Mouse (Mus musculus): Measurements from ENCODE around the gene Gabarapl1.
A peak's percentile ranks its signal among the peaks of the same experiment; 100 is the strongest.

Gene Gabarapl1

DNA sequence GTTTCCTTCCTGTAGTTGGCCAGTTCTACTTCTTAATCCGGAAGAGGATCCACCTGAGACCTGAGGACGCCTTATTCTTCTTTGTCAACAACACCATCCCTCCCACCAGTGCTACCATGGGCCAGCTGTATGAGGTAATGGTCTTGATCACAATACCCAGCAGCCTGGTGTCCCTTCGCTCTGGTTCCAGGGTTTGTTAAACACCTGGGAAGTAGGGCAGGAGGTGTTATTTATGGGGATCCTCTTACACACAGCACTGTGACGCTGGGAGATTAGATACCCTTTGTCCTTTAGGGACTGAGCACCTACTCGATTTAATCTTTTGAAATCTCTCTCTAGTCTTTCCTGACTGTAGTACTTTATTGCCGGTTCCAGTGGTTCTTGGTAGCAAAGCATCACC, 5.6 kb downstream of the Gabarapl1 start:
- no peak for DNase-seq

DNA sequence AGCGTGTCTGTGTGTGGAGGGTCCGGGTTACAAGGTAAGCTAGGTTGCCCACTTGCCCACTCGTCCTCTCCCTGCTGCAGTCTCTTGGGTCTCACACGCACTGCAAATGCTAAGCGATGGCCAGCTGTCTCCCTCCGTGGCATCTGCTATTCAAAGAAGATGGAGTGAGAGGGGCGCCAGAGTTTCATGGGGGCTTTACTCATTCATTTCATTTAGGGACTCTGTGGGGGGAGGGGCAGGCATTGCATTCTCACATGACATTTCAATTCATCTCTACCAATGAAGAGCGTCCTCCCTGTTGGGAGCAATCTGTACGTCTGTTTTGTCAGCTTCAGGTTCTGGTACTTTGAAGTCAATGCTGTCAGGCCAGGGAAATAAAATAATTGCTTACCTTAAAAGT, 9.0 kb downstream of the Gabarapl1 start:
- no peak for DNase-seq

DNA sequence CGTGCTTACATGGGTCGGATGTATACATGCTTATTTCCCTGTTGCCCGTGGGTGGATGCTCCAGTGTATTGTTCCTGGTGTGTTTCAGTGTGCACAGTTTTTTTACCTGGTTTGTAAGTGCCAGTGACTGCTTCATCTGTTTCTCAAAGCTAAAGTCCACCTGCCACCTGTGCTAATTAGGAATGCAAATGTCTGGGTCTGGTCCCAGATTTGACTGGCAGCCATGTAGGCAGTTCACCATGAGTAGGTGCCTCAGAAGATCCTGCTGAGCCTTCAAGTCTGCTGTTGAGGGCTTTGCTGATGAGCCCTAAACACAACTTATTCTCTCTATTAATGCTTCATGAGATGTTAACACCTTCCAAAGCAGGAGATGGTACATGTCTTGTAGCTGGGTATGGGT, 9.6 kb downstream of the Gabarapl1 start:
- DNase-seq, result no peak

- peak; percentile 57 for DNase-seq
Observed at GRCm38 (mm10) chr6:129543709-129544606, 11.0 kb downstream of the Gabarapl1 start.

- DNase-seq, result no peak
Observed at GRCm38 (mm10) chr6:129547277-129547676, 14.3 kb downstream of the Gabarapl1 start.

DNA sequence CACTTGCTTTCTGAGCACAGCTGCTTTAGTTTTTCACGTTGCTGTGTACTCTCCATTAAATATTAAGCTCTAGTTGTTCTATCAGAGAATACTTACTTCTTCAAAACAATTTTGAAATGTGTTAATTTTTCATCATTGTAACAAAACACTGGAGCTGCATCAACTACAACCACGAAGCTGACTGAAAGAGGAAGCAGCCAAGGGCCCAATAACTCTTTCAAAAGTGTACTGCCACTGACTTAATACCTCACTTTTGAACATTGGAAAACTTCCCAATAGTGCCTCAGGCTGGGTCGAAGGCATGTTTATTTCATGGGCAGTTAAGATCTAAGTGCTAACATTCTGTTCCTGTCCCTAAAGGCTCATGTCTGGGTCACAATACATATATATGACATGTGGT, 15.0 kb downstream of the Gabarapl1 start:
- no peak for DNase-seq

DNA sequence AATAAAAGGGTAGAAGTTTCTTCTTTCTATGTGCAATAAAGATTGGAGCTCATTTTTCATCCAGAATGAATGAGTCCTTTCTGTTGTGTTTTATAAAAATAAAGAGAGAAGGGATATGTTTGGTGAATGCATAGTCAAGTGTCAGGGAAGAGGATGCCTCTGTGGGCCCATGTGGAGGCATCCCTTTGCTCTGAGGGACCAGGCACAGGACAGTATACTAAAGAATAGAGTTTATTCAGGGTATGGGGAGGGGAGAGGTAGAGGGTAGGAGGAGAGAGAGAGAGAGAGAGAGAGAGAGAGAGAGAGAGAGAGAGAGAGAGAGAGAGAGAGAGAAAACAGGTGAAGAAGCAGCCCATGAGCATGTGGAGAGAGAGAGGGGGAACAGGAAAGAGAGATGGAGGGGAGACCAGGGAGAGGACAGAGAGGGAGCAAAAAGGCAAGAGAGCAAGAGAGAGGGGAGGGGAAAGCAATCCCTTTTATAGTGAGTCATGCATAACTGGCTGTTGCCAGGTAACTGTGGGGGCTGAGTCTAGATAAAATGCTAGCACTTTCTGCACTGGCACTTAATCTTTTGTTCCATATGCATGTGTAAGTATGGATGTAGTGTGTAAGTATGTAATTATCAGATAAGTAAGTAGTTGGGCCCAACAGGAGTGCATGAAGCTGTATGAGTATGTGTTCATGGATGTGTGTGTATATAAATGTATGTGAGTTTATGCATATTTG, 24.5 kb downstream of the Gabarapl1 start:
- DNase-seq, result no peak

DNA sequence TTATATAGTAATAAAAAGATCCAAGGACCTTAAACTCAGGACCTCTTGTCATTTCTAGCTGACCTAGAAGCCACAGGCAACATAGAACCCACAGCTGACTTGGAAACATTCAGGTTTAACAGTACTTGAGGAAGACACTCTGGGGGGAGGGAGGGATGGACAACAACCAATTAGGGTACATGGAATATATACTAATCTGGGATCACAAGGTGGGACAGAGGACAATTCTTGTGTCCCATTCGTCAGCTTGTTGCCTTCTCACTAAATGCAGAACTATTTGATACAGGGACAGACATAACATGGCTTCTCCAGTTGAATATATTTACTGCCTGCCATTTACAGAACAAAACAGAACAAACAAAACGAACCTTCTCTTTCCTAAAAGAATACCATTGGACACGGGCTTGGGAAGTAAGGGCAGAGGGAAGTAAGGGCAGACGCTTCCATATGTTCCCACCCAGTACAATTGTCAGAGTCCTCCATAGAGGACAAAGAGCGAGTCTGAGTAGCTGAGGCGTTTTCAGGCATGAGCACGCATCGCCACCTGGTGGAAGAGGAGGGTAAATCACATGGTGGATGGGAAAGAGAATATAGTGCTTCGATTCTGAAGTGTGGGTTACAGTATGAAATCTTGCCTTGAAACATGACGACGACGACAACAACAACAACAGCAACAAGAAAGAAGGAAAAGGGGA, 26.1 kb downstream of the Gabarapl1 start:
- DNase-seq, result peak; percentile 34

DNA sequence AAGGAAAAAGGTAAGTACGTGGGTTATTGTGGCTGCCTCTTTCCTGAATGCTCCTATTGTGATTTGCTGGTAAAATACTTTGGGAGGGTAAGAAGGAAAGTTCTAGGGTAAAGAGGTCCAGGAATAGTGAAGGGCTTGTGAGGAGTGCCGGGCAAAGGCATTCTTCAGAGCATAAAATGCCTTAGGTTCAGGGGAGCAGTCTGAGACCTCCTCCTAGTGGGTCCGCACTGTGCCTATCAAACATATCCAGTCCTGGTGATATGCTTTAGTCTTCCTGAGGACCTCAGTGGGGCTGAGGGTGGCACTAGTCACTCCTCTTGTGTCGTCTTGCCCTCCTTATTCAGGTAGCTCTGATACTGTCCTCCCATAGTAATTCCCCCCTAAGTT, 26.7 kb downstream of the Gabarapl1 start:
- DNase-seq, result no peak

DNA sequence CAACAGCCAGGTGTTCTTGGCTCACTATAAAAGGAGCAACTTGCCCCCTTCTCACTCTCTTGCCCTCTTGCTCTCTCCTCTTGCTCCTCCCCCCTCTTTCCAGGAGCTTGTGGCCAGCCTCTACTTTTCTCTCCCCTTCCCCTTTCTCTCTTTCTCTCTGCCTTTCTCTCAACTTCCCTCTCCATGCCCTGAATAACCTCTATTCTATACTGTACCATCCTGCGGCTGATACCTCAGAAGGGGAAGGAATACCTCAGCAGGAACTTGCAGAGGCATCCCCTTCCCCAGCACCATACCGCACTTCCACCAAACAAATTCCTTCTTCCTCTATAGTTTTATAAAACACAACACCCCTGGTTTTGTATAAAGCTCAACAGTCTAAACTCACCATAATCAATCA, 32.3 kb downstream of the Gabarapl1 start:
- DNase-seq, result no peak

GRCm38 (mm10) chr6:129575315-129575714, 42.4 kb downstream of the Gabarapl1 start:
- DNase-seq, result no peak

DNA sequence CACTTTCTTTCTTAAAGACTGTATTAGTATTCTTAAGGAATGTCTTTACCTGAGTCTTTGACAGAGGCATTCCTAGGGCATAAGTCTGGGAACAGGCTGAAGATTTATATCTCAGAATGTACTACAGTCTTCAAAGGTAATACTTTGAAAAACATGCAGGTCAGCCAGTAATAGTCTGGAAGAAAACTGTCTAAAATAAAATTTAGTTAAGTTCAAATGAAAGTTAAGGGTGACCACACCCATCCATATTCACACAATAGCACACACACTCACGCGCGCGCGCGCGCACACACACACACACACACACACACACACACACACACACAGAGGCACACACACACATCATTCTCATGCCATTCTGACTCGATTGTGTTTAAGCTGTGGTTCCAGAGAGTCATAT, 44.6 kb downstream of the Gabarapl1 start, which contains the start of gene Klre1:
Klre1 (plus strand) TSS at position 301 of the 400 bp plus-strand sequence.
- DNase-seq, result no peak

GRCm38 (mm10) chr6:129581274-129581673, 48.3 kb downstream of the Gabarapl1 start:
- DNase-seq, result no peak

DNA sequence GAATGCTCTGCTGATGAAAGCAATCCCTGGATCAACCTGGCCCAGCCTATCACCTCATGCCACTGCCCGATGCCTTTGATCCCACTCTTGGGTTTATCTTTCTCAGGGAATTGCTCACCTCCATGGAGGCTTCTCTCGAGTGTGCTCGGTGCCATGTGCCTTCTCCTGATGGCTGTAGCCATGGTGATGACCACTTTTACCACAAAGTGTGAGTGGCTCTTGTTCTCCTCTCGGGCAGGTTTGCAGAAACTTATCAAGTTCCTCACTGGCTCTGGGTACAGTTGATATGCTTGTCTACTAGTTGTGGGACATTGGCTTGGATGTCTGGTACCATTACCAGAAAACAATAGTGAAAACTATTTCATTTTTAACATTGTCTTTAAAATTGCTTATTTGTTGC, 48.9 kb downstream of the Gabarapl1 start:
- DNase-seq, result no peak

GRCm38 (mm10) chr6:129583014-129583413, 50.1 kb downstream of the Gabarapl1 start:
- no peak for DNase-seq

- DNase-seq, result no peak
Observed at GRCm38 (mm10) chr6:129591508-129591907, 58.5 kb downstream of the Gabarapl1 start, which contains the start of gene Klrd1. Gene Klrd1, plus strand, starts transcription at chr6:129591782.
